Mouse (Mus musculus) natural killer cell, adult 2 months (primary cell): Measurements from ENCODE around the gene Tmem79.
"Not testable (repeated sequence)": the region's sequence is repeated elsewhere in the genome, so short reads cannot be mapped to it uniquely, and the experiment has no call there.

Source experiments
- DNase-seq, 2 experiments: peaks; one replicate each; pipeline ENCODE4 v3.0.0; 2022; ENCODE audit warnings: low spot score in 2 of 2

The Tmem79 gene

DNA sequence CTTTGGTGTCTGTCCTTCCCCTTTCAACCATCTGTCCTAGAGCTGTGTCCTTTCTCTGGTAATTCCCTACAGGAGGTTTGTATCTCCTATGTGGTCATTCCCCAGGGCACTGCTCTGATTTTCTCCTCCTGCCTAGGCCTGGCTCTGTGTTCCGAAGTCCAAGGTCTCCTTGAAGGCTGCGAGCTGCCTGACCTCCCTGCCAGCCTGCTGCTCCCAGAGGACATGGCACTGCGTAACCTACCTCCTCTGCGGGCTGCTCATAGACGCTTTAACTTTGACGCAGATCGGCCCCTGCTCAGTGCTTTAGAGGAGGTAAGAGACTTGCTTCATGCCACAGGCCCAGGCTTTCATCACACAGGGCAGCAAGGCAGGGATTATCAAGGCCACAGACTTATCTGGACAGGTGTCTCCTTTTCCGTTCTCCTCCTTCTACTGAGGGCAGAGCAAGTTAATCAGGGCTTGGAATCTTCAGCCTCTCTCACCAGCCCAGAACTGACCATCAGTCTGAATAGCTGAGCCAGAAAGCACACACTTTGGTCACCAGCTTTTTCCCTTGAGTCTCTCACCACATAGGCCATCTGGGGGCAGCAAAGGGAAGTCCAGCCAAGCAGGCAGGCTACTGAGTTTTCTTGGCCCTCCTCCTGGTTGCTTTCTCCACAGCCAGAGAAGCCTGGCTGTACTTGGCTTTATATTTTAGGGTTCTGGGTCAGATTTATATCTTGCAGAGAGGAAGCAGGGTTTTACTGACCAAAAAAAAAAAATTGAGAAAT, 18.6 kb upstream of the Tmem79 start:
- DNase-seq = no peak

DNA sequence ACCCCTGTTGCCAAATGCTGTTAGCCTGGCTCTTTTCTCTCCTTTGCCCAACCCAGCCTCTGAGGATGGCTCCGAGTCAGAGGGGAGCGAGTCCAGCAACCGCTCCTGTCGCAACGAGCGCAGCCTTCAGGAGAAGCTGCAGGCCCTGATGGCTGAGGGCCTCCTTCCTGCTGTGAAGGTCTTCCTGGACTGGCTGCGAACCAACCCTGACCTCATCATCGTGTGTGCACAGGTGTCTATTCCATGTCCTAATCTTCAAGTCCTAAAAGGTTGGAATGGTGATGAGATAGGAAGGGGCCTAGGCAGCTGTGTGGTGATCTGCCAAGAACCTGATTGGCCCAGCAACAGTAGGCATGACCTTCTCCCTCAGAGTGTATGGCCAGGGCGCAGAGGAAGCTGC, 17.0 kb upstream of the Tmem79 start:
- DNase-seq = no peak

DNA sequence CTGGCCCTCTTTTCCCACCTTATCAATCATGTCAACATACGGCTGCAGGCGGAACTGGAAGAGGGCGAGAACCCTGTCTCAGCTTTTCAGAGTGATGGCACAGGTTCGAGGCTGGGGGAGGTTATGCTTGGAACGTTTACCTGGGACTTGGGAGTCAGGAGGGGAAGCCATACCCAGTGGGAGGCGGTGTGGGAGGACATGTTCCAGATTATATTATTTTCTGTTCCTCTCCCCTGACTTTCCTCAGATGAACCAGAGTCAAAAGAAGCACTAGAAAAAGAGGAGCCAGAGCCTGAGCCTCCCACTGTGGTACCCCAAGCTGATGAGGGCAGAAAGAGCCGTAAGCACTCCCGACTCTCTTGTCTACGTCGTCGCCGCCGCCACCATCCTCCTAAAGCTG, 14.8 kb upstream of the Tmem79 start:
- no peak for DNase-seq

DNA sequence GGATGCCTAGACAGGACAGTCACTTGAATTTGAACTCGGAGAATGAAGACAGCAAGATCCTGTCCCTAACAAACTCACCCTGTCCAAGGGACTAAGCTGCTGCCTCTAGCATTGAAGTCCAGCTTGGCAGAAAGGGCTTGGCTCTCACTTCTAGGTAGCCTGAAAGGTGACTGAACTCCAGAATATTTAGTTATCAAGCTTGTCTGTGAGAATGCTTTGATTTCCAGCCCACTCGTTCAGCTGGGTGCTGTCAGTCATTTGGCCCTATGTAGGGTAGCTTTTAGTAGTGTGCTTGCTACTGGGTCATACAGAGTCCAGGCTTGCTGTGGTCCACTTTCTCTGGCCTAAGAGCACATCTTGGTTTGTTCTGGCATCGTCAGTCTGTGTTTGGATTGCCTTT, 3.1 kb upstream of the Tmem79 start:
- no peak for DNase-seq

DNA sequence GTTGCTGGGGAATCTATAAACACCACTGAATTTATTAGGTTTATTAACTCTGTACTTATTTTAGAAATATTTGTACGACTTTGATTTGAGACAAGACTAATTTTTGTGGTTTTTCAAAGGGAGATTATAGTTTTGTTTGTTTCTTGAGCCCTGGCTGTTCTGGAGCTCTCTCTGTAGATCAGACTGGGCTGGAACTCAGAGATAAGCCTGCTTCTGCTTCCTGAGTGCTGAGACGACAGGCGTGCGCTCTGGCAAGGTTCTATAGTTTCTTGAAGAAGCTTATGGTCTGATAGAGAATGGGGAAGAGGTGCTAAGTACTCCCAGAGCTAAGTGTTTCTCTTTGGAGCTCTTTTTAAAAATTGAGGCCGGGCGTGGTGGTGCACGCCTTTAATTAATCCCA, 2.4 kb upstream of the Tmem79 start:
- no peak for DNase-seq

DNA sequence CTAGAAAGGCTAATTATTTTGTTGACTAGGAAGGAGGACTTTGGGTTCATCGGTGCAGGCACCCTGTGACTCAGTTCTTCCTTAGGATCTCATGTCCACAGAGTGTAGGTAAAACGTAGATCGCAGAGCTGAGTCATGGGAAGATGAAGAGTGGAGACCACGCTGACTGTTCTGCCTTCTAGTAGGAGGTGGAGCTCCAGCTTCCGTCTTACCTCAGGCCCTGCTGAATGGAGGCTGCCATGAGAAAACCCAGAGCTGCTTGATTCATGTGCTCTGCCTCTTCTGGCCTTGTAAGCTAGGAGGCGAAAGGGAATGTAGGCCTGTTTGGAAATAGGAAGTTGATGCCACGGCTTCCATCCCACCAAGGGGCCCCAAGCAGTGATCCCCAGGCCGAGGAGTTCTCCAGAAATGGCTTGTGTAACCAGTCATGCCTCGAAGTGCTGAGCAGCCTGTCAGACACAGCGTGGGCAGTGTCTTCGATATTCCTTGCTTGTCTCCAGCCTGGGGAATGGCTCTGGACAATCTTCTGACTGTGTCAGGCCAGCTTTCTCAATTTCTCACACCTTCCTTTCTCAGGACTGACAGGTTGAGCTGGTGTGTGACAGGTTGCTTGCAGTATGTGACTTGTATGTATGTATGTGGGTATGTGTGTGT, 1.5 kb upstream of the Tmem79 start:
- DNase-seq = peak in 1 of 2 experiments; percentile 16

DNA sequence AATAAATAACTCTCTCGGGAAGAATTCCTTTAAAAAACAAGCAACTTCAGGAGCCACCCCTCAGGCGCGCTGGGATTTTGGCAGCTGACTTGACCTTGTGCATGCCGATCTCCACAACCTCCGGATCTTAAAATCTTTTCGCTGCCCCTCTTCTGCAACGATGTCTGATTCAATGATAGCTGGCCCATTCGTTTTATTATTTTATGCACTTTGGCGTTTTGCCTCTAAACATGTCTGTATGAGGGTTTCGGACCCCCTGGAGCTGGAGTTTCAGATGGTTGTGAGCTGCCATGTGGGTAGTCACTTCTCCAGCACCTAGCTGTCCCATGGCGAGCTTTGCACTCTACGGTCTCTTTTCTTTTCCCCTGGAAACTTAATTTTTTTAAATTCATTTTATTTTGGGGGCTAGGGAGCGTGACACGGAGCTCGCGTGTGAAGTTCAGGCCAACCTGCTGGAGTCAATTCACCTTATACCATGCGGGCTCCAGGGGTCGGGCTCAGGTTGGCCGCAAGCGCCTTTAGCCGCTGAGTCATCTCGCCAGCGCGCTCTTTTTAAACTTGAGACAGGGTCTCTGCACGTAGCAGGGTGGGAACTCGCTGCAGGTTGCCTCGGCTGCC, 403 bp downstream of the Tmem79 start:
- DNase-seq = no peak

DNA sequence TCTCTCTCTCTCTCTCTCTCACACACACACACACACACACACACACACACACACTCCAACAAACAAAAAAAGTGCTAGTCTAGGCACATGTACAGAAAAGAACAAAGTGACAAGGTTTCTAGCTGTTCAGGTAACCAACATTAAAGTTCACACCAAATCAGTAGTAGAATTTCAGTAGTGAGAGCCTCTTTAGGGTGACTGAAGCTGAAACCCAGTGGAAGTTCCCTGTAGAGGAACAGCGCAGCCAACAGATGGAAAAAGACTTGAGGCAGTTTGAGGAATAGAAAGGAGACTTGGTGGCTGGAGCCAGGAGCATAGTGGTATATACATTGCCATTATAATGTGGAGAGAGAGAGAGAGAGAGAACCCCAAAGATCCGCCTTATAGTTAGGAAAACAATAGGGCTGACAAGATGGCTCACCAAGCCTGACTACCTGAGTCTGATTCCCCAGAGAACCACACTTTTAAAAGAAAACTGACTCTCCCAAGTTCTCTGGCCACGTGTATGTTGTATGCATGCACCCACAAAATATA, 979 bp downstream of the Tmem79 start:
- no peak for DNase-seq

DNA sequence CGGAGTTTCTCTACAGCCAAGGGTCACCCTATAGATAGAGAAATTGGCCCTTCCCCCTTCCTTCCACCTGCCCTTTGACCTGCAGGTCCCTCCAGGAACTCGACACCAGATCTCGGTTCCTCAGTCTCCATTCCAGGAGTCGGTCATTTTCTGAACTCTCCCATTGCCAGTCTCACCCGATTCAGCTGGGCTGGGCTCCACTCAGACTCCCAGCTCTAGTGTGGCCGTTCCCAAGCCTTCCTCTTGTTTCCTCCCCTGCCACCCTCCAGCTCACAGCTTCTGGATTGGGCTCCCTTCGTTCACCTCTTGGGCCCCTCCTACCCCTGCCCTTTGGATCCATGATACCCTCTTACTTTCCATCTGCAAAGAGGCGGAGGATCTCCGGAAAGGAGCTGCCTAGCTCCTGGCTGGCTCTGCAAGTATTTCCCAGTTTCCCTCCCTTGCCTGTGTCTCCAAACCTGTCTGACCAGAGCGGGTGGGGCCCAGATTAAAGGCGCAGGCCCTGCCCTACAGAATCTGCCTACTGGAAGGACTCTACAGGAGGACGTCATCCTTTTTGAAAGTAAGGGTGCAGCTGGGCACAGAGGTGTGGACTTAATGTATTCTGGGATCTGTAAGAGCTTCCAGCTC, 1.8 kb downstream of the Tmem79 start:
- no peak for DNase-seq

DNA sequence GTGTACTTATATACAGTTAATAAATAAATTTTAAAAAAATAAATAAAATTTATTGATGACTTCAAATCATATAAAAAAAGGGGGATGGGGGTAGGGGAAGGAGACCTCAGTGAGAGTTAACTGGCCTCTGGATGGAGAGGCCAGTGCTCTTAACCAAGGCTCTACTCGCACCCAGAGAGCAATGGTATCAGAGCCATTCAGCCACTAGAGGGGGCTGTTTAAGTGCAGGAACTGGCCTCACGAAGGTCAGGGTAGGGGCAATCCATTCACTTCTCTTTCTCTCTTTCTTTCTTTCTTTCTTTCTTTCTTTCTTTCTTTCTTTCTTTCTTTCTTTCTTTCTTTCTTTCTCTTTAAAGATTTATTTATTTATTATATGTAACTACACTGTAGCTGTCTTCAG, 4.7 kb downstream of the Tmem79 start:
- DNase-seq = peak; percentile 55 to 67

DNA sequence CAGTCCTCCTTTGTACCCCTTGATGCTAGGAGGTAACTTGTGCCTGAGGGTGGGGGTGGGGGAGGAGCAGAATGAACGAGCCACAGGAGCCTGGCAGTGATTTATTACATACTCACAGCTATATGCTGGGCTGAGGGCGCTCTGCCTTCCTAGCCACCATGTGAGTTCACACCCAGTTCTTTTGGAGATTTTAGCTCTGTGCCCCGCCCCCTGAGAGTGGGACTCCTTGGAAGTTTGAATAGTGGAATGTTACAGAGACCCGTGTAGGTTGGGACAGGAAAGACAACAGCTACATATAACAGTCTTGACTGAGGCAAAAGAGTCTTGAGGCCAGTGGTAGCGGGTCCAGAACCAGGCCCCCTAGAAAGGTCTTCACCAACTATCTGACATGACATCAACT, 7.0 kb downstream of the Tmem79 start:
- no peak for DNase-seq

DNA sequence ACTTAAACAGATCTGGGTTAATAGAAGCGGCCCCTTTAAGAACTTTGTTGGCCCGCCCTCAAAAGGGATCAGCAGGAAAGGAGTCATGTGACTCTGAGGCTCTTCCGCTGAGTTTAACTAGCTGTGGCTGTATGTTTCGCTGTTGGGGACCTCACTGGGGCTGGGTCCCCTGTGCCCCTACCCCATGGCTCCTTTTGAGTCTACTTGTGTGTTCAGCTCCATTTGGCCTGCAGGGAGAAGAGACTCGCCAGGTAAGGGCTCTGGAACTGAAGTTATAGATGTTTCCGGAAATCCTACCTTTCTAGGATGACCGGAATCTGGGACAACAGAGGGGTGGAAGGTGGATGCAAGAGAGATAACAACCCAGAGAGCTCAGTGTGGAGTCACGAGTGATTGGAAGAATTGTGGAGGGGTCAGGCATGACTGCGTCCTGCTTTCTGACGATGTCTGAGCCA, 11.0 kb downstream of the Tmem79 start, which contains the start of gene Glmp:
Gene Glmp (plus strand): TSS at position 73 of the 455 bp plus-strand sequence.
- peak; percentile 24 to 36 for DNase-seq

DNA sequence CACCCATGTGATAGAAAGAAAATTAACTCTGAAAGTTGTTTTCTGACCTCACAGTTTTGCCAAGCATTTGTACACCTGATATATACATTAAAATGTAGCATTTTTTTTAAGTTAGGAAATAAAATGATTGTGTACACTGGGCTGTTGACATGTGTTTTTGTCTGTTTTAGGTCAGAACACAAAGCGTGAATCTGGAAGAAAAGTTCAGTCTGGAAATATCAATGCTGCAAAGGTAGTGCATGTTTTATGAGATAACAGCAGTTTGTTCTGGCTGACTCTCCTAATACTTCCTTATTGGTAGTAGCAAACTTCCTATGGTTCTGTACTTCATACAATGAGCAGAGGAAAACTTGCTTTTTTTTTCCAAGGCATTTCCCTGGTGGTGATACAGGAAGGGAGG, 36.8 kb downstream of the Tmem79 start:
- DNase-seq = no peak

DNA sequence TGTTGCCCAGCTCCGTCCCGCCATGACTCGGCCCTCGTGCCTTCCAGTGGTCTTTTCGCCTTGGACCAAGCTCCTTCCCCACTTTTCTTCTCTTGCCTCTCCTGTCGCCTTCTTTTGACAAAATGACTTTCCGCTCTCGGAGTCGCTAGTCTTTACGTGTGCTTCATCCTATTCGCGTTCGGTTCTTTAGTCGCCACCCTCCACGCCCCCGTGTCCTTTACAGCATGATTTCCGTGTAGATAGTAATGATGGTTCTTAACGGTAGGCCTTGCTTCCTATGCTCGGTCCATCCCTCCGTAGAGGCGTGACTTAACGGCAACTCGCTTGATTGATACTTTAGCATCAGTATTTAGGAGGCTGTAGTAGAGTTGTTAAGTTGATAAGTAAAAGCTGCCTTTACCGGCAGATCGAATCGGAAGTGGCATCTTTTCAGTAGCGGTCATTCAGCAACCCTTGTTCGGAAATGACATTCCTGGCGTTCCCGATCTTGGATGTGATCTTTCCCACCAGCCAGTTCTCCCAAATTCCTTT, 38.6 kb downstream of the Tmem79 start:
- no peak for DNase-seq

DNA sequence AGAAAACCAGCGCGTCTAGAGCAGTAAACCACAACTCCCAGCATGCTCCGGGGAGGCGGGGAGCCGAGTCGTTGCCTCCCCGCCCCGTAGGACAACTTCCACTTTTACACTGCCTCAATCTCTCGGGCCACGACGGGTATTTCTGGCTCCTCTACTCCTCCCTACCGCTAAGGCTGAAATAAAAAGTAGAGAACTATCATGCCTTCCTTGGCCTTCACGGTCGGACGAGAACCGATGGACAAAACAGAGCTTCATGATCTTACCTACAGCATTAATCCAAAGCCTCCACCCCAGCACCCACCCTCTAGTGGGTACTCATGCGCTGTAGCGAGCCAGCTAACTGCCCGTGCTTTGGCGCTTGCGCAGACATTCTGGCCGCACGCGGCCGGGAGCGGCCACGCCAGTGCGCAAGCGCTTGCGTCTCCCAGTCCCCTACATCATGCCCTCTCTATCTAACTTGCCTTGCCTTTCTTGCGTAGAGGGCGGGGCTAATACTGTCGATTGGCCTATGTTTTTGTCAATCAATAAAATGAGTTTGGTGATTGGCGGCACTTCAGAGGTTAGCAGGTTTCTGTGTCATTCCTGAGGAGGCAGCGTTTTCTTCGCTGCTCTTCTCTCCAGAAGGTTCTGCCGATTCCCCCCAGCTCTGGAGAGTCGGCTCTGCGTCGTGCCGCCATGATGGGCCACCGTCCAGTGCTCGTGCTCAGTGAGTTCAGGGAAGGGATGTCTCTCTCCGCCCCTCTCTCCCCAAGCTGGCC, 39.2 kb downstream of the Tmem79 start, which contains the start of the genes Tsacc and Cct3:
Gene Tsacc (minus strand): TSS at position 439 of the 758 bp plus-strand sequence.
Gene Cct3 (plus strand): TSS at position 556 of the 758 bp plus-strand sequence.
- peak; percentile 96 to 97 for DNase-seq

DNA sequence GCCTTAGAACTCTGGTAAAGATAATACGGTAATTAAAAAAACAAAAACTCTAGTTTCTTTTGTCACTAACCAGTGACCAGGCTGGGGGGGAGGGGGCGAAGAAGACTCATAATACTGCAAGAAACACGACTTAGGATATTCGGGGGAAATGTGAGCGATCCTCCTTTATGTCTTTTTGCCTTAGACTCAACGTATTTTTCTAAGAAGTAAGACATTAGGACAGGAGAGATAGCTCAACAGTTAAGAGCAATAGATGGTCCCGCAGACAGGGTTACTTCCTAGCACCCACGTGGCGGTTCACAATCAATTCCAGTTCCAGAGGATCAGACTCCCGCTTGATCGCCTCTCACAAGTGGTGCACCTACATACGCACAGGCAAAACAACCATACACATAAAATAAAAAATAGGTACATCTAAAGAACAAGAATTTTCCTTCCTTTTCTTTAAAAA, 39.8 kb downstream of the Tmem79 start:
- no peak for DNase-seq

DNA sequence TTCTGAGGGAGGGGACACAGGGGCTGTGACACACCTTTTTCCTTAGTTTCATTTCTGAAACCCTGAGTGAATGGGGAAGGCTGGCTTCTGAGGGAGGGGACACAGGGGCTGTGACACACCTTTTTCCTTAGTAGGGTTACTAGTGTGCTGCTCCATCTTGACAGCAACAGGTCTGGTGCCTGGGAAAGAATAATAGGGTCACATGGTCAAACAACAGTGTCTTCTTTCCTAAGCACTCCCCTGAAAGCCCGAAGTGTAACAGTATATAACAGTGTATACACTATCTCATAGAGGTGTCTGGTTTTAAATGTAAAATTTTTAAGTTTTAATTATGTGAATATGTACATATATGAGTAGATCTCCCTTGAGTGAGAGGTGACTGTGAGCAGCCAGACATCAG, 40.7 kb downstream of the Tmem79 start:
- DNase-seq = not testable (repeated sequence)

DNA sequence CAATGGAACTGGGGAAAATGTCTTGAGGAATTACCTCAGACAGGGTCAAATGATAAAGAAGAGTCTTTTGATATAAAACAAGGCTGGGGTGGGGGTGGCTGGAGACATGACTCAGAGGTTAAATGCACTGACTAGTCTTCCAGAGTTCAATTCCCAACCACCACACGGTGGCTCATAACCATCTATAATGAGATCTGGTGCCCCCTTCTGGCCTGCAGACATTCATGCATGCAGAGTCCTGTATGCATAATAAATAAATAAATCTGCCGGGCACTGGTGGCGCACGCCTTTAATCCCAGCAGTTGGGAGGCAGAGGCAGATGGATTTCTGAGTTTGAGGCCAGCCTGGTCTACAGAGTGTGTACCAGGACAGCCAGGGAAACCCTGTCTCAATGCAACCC, 44.0 kb downstream of the Tmem79 start:
- peak; percentile 33 to 43 for DNase-seq

DNA sequence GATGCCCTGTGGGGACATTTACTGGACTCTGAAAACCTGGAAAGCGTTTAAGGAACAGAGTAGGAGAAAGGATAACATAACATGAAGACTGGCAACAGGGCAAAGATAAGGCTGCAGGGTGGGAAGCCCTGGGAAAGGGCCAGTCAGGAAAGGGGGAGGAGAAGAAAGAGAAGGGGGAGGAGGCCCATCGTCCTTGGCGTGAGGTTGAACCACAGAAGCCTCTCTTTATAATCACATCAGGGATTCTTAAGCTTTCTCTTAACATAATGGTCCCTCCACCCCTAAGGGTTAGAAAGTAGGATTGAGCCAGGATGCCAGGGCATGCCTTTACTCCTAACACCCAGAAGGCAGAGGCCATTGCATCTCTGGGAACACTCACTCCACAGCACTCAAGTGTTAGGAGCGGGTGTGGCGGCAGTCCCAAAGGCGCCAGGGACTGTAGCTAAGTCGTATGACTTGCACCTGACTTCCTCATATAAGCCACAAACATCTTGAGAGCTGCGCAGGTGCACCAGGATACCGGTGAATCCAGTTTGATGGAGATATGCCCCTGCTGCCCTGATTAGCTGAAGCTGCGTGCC, 47.7 kb downstream of the Tmem79 start:
- DNase-seq = not testable (repeated sequence)

DNA sequence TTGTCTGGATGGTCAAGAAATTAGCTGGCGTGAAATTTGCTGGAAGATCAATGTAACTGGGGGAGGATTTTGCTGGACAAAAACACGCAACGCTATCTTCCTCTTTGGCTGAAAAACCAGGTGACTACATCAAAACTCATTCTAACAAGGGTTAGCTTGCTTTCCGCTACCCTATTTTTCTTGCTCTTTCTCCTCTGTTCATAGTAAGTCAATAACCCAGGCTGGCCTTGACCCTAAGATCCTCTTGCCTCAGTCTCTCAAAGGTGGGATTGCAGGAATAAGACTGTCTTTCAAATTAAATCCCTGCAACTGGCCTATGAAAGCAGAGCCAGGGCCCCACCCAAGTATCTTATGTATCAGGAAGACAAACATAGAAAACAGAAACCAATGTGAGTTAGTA, 48.8 kb downstream of the Tmem79 start, which contains the start of gene Gm38392:
Gene Gm38392 (minus strand): TSS at position 101 of the 400 bp plus-strand sequence.
- DNase-seq = no peak
